Mouse (Mus musculus): ENCODE results near the gene Uba1. TPM values are rescaled to one million over a fixed set of nuclear protein-coding genes. Genes with fewer than 3 reads are reported as not detected.
A peak's percentile ranks its signal among the peaks of the same experiment; 100 is the strongest.

The Uba1 gene
- 100 to 1,000 TPM; 390 to 391 TPM for total RNA-seq (2021)
- long read RNA-seq, experiment 1, full-length matches to known transcripts = 243 of 299 reads
- long read RNA-seq, experiment 1, partial matches to known transcripts = 47 of 299 reads
- long read RNA-seq, experiment 1, other reads (novel, unspliced or antisense) = 9 of 299 reads
- long read RNA-seq, experiment 2, full-length matches to known transcripts = 215 of 292 reads
- long read RNA-seq, experiment 2, partial matches to known transcripts = 63 of 292 reads
- long read RNA-seq, experiment 2, other reads (novel, unspliced or antisense) = 14 of 292 reads

DNA sequence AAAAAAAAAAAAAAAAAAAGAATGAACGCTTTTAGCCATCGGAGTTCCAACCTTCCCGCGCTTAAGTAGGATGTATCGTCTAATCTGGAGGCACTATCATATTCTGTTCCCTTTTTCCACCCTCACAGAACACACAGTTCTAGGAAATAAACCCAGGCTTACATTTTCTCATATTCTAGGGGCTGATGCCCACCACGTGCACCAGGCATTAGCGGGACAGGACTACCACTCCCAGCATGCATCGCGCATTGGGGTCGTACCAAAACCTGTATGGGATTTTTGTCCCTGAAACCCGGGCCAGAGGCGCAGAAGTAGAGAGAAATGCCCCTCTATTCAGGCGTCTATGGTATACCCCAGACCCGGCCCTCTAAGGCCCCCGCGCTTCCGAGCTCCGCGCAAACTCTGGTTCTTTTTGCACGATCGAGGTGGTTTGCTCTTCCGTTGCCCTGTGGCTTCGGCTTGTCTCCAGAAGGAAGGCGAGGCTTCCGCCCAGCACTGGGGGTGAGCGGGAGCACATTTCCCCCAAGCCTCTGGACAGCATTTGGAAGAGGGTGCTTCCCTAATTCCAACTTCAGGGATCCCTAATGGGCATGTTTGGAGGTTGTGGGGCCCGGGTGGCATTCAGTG, at the start of gene Uba1:
Gene Uba1 (plus strand): TSS at position 301 of the 627 bp plus-strand sequence.
- peak; percentile 79 to 81 for DNase-seq (ENCODE audit: low spot score in 2 of 2)
- intact Hi-C loops (cut with DNase I) = no loop called here

GRCm38 (mm10) chrX:20608500-20608899, 49.6 kb upstream of the Uba1 start:
- DNase-seq (ENCODE audit: low spot score in 2 of 2) = no peak
- intact Hi-C loops (cut with DNase I) = no loop called here

GRCm38 (mm10) chrX:20616861-20617175, 41.3 kb upstream of the Uba1 start:
- DNase-seq (ENCODE audit: low spot score in 2 of 2) = peak in 1 of 2 experiments; percentile 38
- intact Hi-C loops (cut with DNase I) = no loop called here

GRCm38 (mm10) chrX:20617176-20617902, 40.8 kb upstream of the Uba1 start, which contains the start of the genes Rbm10 and Ndufb11:
Gene Rbm10 (plus strand): TSS chrX:20617503.
Gene Ndufb11 (minus strand): TSS chrX:20617619.
- intact Hi-C loops (cut with DNase I) = no loop called here

DNA sequence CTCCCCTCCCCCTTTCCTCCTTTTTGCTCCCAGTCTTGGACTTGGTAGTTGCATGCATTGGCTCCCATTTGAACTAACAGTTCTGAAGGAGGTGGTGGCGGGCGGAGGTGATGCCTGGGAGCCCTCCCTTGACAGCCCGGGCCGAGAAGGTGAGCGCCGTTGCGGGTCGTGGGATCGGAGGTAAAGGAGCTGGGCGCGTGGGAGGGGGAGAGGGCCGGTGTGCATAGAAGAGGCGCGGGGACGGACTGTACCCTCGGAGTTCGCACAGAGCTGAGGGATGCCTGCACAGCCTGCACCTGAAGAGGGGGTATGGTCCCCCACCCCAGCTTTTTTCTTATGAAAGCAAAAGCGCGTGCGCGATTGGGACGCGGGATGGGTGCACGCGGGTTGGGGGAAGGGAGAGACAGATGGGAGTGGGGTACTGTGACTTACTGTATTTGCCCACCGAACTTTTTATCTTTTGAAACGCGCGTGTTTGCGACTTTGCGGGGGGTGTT, 40.2 kb upstream of the Uba1 start:
- peak; percentile 33 to 37 for DNase-seq (ENCODE audit: low spot score in 2 of 2)
- intact Hi-C loops (cut with DNase I) = no loop called here

More at GRCm38 (mm10) chrX:20617176-20617902, 40.8 kb upstream of the Uba1 start, which contains the start of the genes Rbm10 and Ndufb11:
- DNase-seq (ENCODE audit: low spot score in 2 of 2) = peak; percentile 82 to 90

DNA sequence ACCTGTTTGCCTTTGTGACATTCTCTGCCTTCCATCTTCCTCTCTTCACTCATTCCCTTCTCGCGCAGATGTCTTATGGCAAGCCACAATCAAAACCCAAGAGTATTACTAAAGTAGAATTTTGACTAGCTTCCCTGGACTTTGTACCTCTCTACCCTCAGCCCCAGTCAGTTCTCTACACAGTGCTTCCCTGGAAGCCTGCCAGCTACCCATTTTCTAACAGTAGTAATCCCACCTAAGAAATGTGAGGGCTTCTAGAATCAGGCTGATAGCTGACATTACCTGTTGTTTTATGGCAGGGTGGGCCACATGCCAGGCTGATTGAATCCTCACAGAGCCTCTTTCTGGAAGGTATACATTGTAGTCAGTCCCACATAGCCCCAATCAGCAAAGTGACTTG, 20.0 kb upstream of the Uba1 start:
- intact Hi-C loops (cut with DNase I) = no loop called here
- DNase-seq (ENCODE audit: low spot score in 2 of 2) = no peak

- no peak for DNase-seq (ENCODE audit: low spot score in 2 of 2)
- intact Hi-C loops (cut with DNase I) = no loop called here
Measured at GRCm38 (mm10) chrX:20644780-20645179, 13.3 kb upstream of the Uba1 start.

GRCm38 (mm10) chrX:20657593-20657992, 533 bp upstream of the Uba1 start:
- intact Hi-C loops (cut with DNase I) = no loop called here
- no peak for DNase-seq (ENCODE audit: low spot score in 2 of 2)

DNA sequence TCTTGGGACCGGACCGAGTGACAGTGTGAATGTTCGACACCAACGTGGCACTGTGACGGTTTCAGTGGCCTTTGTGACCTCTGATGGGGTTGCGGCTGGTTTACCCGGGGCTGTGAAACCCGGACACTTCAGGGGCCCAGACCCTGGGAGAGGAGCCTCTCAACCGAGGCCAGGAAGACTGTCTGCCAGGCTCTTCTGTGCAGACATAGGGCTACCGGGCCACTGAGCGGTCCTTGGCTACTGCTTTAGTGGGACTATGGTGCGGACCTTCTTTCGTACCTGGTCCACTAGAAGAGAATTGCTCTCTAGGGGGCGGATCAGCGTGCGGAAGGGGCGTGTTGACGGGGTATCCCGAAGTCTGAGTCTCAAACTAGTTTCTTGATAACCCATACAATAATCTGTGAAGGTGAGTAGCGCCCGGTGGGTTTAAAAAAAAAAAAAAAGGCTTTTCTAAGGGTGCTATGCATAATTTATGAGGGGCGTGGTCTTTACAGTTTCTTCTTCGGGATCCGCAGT, 823 bp downstream of the Uba1 start:
- intact Hi-C loops (cut with DNase I) = no loop called here
- no peak for DNase-seq (ENCODE audit: low spot score in 2 of 2)

GRCm38 (mm10) chrX:20662317-20662715, 4.2 kb downstream of the Uba1 start:
- DNase-seq (ENCODE audit: low spot score in 2 of 2) = peak in 1 of 2 experiments; percentile 22
- intact Hi-C loops (cut with DNase I) = loop anchor here (5.0 to 10.0 kb wide), 2 partner anchors 110 to 272 kb away; partner anchors contain the start of gene Cfp

GRCm38 (mm10) chrX:20662716-20663443, 4.8 kb downstream of the Uba1 start:
- intact Hi-C loops (cut with DNase I) = loop anchor here (5.0 to 10.0 kb wide), 2 partner anchors 109 to 272 kb away; partner anchors contain the start of gene Cfp
- peak; percentile 85 to 93 for DNase-seq (ENCODE audit: low spot score in 2 of 2)

DNA sequence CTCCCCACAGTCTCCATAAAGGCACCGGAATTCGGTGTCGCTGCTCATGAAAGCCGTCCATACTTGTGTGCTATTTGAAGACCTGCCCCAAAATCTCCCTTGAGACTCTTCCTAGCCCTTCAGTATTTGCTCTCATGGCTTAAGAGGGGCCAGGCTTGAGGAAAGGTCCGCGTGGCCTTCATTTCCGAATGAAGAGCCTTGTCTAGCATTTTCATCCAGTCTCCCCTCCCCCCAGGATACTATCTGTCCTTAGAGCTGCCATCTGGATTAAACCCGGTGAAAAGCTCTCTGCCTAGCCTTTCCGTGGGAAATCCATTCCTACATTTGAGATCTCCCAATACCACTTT, 5.3 kb downstream of the Uba1 start:
- DNase-seq (ENCODE audit: low spot score in 2 of 2) = peak in 1 of 2 experiments; percentile 25
- intact Hi-C loops (cut with DNase I) = loop anchor here (5.0 to 10.0 kb wide), 2 partner anchors 109 to 271 kb away; partner anchors contain the start of gene Cfp

DNA sequence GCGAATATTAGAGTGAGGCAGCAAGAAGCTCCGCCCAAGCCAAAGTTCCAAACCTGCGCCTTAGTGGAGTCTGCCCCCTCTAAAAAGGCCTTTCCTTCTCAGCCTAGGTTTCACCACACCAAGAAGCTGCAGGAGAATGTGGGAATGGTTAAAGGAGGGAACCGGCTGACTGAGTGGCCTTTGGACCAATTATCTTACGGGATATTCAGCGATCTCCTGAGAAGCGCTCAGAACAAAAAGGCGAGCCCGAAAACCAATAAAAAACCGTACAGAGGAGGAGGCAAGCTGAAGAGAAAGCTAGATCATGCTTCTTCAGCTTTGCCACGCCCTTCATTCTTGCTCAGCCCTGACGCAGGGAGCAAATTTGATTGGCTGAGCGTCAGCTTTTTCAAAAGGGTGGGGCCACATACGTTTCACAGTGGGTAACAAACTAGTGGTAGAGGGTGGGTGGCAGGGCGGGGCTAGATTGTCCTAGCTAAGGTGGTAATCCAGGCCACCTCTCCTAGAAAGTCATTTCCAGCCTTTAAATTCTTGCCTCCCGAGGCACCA, 29.5 kb downstream of the Uba1 start, which contains the start of gene Cdk16:
Gene Cdk16 (plus strand): TSS at position 436 of the 549 bp plus-strand sequence.
- DNase-seq (ENCODE audit: low spot score in 2 of 2) = peak; percentile 84 to 93
- intact Hi-C loops (cut with DNase I) = no loop called here

DNA sequence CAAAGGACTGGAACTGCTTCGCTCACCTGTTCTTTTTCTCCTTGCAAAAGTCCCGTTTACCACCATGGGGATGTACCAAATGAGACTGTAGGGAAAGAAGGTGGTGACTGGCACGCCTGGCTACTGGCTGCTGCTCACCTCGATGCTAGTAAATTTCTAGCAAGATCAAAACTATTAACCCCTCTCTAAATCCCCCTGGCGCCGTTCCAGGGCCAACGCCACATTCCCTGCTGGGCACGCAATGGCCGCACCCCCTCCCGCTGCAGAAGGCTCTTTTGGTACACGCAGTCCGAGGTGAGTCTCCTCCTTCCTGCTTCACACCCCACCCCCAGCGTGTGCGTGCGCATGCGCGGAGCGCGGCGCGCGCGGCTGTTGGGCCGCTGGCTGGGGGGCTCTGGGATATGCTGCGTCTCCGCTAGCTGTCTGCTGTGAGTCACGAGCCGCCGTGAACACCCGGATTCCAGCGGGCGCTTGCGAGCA, 30.0 kb downstream of the Uba1 start:
- intact Hi-C loops (cut with DNase I) = no loop called here
- peak; percentile 83 to 85 for DNase-seq (ENCODE audit: low spot score in 2 of 2)

- intact Hi-C loops (cut with DNase I) = no loop called here
- peak; percentile 14 to 55 for DNase-seq (ENCODE audit: low spot score in 2 of 2)
Measured at GRCm38 (mm10) chrX:20688615-20689014, 30.5 kb downstream of the Uba1 start.

DNA sequence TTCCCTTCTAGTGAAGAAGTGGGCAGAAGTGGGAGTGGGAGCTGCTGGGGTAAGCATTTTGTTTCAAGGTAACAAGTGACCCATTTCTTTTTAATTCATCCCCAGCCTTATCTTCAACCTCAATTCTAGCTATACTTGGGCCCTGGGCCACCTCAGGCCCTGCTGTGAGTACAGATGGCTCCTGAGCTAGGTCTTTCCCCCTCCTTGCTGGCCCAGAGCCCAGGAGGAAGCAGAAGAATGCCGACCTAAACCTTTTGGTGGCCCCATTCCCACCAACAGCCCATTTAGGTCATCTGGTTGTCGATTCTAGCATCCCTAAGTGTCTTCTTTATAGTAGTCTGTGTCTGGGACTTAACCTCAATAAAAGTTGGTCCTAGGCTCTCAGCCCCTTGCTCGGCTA, 33.4 kb downstream of the Uba1 start:
- intact Hi-C loops (cut with DNase I) = no loop called here
- DNase-seq (ENCODE audit: low spot score in 2 of 2) = no peak

GRCm38 (mm10) chrX:20692616-20693015, 34.5 kb downstream of the Uba1 start:
- no peak for DNase-seq (ENCODE audit: low spot score in 2 of 2)
- intact Hi-C loops (cut with DNase I) = no loop called here

- intact Hi-C loops (cut with DNase I) = no loop called here
- no peak for DNase-seq (ENCODE audit: low spot score in 2 of 2)
Measured at GRCm38 (mm10) chrX:20695842-20696241, 37.7 kb downstream of the Uba1 start.

All from left cerebral cortex, postnatal 14 days (tissue).